Mouse (Mus musculus) urinary bladder, postnatal 36 days (tissue): ENCODE data around the gene Nol12.

Source experiments
- DNase-seq, 2 experiments: peaks; one replicate each; pipeline ENCODE4 v3.0.0; 2022; ENCODE audit warnings: low spot score in 2 of 2, mixed read lengths in 1 of 2

The Nol12 gene

GRCm38 (mm10) chr15:78948152-78948725, 13.5 kb downstream of the Nol12 start:
- DNase-seq = no peak

GRCm38 (mm10) chr15:78948883-78949282, 14.2 kb downstream of the Nol12 start:
- DNase-seq = no peak

- DNase-seq = no peak
These were observed 20.9 kb downstream of the Nol12 start for GRCm38 (mm10) chr15:78955663-78956062.

GRCm38 (mm10) chr15:78956351-78956750, 21.6 kb downstream of the Nol12 start:
- no peak for DNase-seq

- no peak for DNase-seq
These were observed 22.3 kb downstream of the Nol12 start for GRCm38 (mm10) chr15:78957021-78957420.

- no peak for DNase-seq
These were observed 24.8 kb downstream of the Nol12 start for GRCm38 (mm10) chr15:78959537-78959936.

GRCm38 (mm10) chr15:78960088-78960487, 25.4 kb downstream of the Nol12 start:
- DNase-seq = peak; percentile 44 to 85

- DNase-seq = peak; percentile 37 to 64
These were observed 28.2 kb downstream of the Nol12 start for GRCm38 (mm10) chr15:78962885-78963284.

GRCm38 (mm10) chr15:78971626-78972025, 36.9 kb downstream of the Nol12 start:
- no peak for DNase-seq

GRCm38 (mm10) chr15:78973950-78974349, 39.2 kb downstream of the Nol12 start:
- no peak for DNase-seq

- DNase-seq = no peak
These were observed 43.0 kb downstream of the Nol12 start for GRCm38 (mm10) chr15:78977676-78978159.

- DNase-seq = peak; percentile 62 to 89
These were observed 44.1 kb downstream of the Nol12 start for GRCm38 (mm10) chr15:78978875-78979274.

GRCm38 (mm10) chr15:78980084-78980483, 45.4 kb downstream of the Nol12 start:
- DNase-seq = no peak

- peak; percentile 76 to 90 for DNase-seq
These were observed 48.1 kb downstream of the Nol12 start for GRCm38 (mm10) chr15:78982658-78983435.

- DNase-seq = peak; percentile 32 to 54
These were observed 48.9 kb downstream of the Nol12 start for GRCm38 (mm10) chr15:78983436-78984285.

GRCm38 (mm10) chr15:78984286-78984778, 49.6 kb downstream of the Nol12 start:
- no peak for DNase-seq

- DNase-seq = no peak
These were observed 51.9 kb downstream of the Nol12 start for GRCm38 (mm10) chr15:78986536-78987220.

GRCm38 (mm10) chr15:78988499-78988971, 53.8 kb downstream of the Nol12 start:
- DNase-seq = peak; percentile 29 to 61

GRCm38 (mm10) chr15:78989152-78990092, 54.7 kb downstream of the Nol12 start:
- DNase-seq = no peak

GRCm38 (mm10) chr15:78990093-78990463, 55.3 kb downstream of the Nol12 start:
- no peak for DNase-seq
